Mouse (Mus musculus) cortical plate, adult 2 months (tissue): ENCODE results near the gene Necap2. TPM values are rescaled to one million over a fixed set of nuclear protein-coding genes. Genes with fewer than 3 reads are reported as not detected.

Source experiments
- H3K27ac ChIP-seq: fragments of 200-500 bp; 2 replicates; pipeline ENCODE4 v1.5.1; 2012; ENCODE audit warnings: low read length, control low read depth, inconsistent platforms; ENCODE audit not compliant: insufficient read depth
- H3K4me1 ChIP-seq: fragments of 200-500 bp; 2 replicates; pipeline ENCODE4 v1.6.1; 2011; ENCODE audit warnings: low read length; ENCODE audit not compliant: control insufficient read depth, insufficient read depth
- H3K4me3 ChIP-seq: fragments of 200-500 bp; 2 replicates; pipeline ENCODE4 v1.5.1; 2011; ENCODE audit warnings: mild to moderate bottlenecking, low read length, control low read depth; ENCODE audit not compliant: insufficient read depth
- CTCF ChIP-seq: fragments of 200-500 bp; IDR thresholded peaks from 2 replicates; pipeline ENCODE4 v1.5.1; 2011; ENCODE audit warnings: mild to moderate bottlenecking, control low read depth, low read length; ENCODE audit not compliant: insufficient read depth; ENCODE audit errors: extremely low read depth
- POLR2A ChIP-seq: fragments of 200-500 bp; IDR thresholded peaks from 2 replicates; pipeline ENCODE4 v1.6.1; 2011; ENCODE audit warnings: mild to moderate bottlenecking, low read length, control low read depth; ENCODE audit not compliant: insufficient read depth; ENCODE audit errors: extremely low read depth
- polyA plus RNA-seq: library from polyadenylated mRNA; depleted of rRNA; stranded (reverse); fragments of >200 nt; gene quantifications from 2 replicates; pipeline ENCODE4 v1.2.3, GENCODE M21; 2012

Gene Necap2
- polyA plus RNA-seq, 1 experiment: 62.3 TPM

- TF ChIP-seq POLR2A: no peak
- peak; percentile 26; the same call in 1 of the 2 replicates for TF ChIP-seq CTCF
- no peak overlapping the region for H3K27ac ChIP-seq
- no peaks in the 10 kb centered on the region for H3K4me1 ChIP-seq
- H3K4me3 ChIP-seq: no peak overlapping the region
Observed at GRCm38 (mm10) chr4:141101855-141102254, 23.7 kb upstream of the Necap2 start.

- Histone ChIP-seq H3K4me1 (0 out of 2 replicates have a peak, but pooled peaks cover 1% of the 10 kb centered on the region), H3K27ac (no peak overlapping the region), H3K4me3 (no peak overlapping the region)
- TF ChIP-seq POLR2A: no peak
- TF ChIP-seq CTCF: no peak
Observed at GRCm38 (mm10) chr4:141101291-141101690, 23.1 kb upstream of the Necap2 start.

GRCm38 (mm10) chr4:141099956-141100355 is 21.8 kb upstream of the Necap2 start:
- H3K4me3 ChIP-seq: no peak overlapping the region
- TF ChIP-seq POLR2A: no peak
- TF ChIP-seq CTCF: no peak

GRCm38 (mm10) chr4:141098935-141099334 is 20.8 kb upstream of the Necap2 start:
- H3K4me3 ChIP-seq: no peak overlapping the region
- H3K27ac ChIP-seq: no peak overlapping the region
- H3K4me1 ChIP-seq: 0 out of 2 replicates have a peak, but pooled peaks cover 1% of the 10 kb centered on the region
- TF ChIP-seq CTCF: no peak
- no peak for TF ChIP-seq POLR2A

More at GRCm38 (mm10) chr4:141099956-141100355, 21.8 kb upstream of the Necap2 start:
- 0 out of 2 replicates have a peak, but pooled peaks cover 1% of the 10 kb centered on the region for H3K4me1 ChIP-seq
- H3K27ac ChIP-seq: no peak overlapping the region

GRCm38 (mm10) chr4:141096710-141097109 is 18.6 kb upstream of the Necap2 start:
- Histone ChIP-seq H3K4me3 (no peak overlapping the region), H3K27ac (no peak overlapping the region), H3K4me1 (0 out of 2 replicates have a peak, but pooled peaks cover 1% of the 10 kb centered on the region)
- TF ChIP-seq CTCF: no peak
- no peak for TF ChIP-seq POLR2A

- 0 out of 2 replicates have a peak, but pooled peaks cover 1% of the 10 kb centered on the region for H3K4me1 ChIP-seq
Observed at GRCm38 (mm10) chr4:141095016-141095415, 16.9 kb upstream of the Necap2 start.

GRCm38 (mm10) chr4:141088714-141089113 is 10.6 kb upstream of the Necap2 start:
- no peak overlapping the region for H3K4me3 ChIP-seq
- H3K4me1 ChIP-seq: no peaks in the 10 kb centered on the region
- no peak overlapping the region for H3K27ac ChIP-seq
- TF ChIP-seq CTCF: no peak
- peak; percentile 68 for TF ChIP-seq POLR2A

More at GRCm38 (mm10) chr4:141095016-141095415, 16.9 kb upstream of the Necap2 start:
- TF ChIP-seq POLR2A (no peak), CTCF (no peak)
- no peak overlapping the region for H3K4me3 ChIP-seq
- no peak overlapping the region for H3K27ac ChIP-seq

- Histone ChIP-seq H3K4me1 (no peaks in the 10 kb centered on the region), H3K27ac (no peak within 1 kb of the TSS), H3K4me3 (no peak within 1 kb of the TSS)
- no peak for TF ChIP-seq CTCF
Observed at GRCm38 (mm10) chr4:141088033-141088432, 9.9 kb upstream of the Necap2 start, which contains the start of gene Spata21. Gene Spata21 (plus strand): TSS chr4:141088333.

- TF ChIP-seq CTCF: no peak
- TF ChIP-seq POLR2A: no peak
- Histone ChIP-seq H3K4me1 (no peaks in the 10 kb centered on the region), H3K27ac (no peak overlapping the region), H3K4me3 (no peak overlapping the region)
Observed at GRCm38 (mm10) chr4:141086862-141087261, 8.7 kb upstream of the Necap2 start.

- no peak overlapping the region; the same call in 1 of the 2 replicates for H3K4me3 ChIP-seq
- no peak for TF ChIP-seq CTCF
- TF ChIP-seq POLR2A: no peak
- H3K27ac ChIP-seq: no peak overlapping the region
- peaks cover 12% of the 10 kb centered on the region for H3K4me1 ChIP-seq
Observed at GRCm38 (mm10) chr4:141078510-141079137, 467 bp upstream of the Necap2 start.
